Mouse (Mus musculus) stomach, embryonic 14.5 days (tissue): ENCODE results near the gene Fam163a. TPM values are rescaled to one million over a fixed set of nuclear protein-coding genes. Genes with fewer than 3 reads are reported as not detected.

Experiments used
- ATAC-seq: fragments of 200-750 bp; cut with Nextera tagmentation; 2 replicates; pipeline ENCODE4 v1.8.0; 2017; ENCODE audit warnings: low read depth, moderate TSS enrichment; ENCODE audit not compliant: insufficient number of reproducible peaks, insufficient read depth, low FRiP score
- H3K27ac ChIP-seq: fragments of 300-500 bp; sonication (generic); 2 replicates; pipeline ENCODE4 v1.5.1; 2014; ENCODE audit warnings: mild to moderate bottlenecking, low read length, moderate library complexity, mixed read lengths
- H3K27me3 ChIP-seq: fragments of 300-500 bp; sonication (generic); 2 replicates; pipeline ENCODE4 v1.6.1; 2014; ENCODE audit warnings: low read length, control low read depth, mixed read lengths; ENCODE audit not compliant: control insufficient read depth, insufficient read depth
- H3K36me3 ChIP-seq: fragments of 300-500 bp; sonication (generic); 2 replicates; pipeline ENCODE4 v1.6.1; 2014; ENCODE audit warnings: mild to moderate bottlenecking, control low read depth, low read length, moderate library complexity, mixed read lengths; ENCODE audit not compliant: control insufficient read depth, insufficient read depth
- H3K4me1 ChIP-seq: fragments of 300-500 bp; sonication (generic); 2 replicates; pipeline ENCODE4 v1.6.1; 2014; ENCODE audit warnings: low read length, control low read depth, mixed read lengths; ENCODE audit not compliant: control insufficient read depth, insufficient read depth
- H3K4me2 ChIP-seq: fragments of 300-500 bp; sonication (generic); replicated peaks from 2 replicates; pipeline ENCODE4 v1.6.1; 2014; ENCODE audit warnings: low read depth, low read length, control low read depth
- H3K4me3 ChIP-seq: fragments of 300-500 bp; sonication (generic); 2 replicates; pipeline ENCODE4 v1.5.1; 2014; ENCODE audit warnings: low read depth, low read length, control low read depth
- H3K9ac ChIP-seq: fragments of 300-500 bp; sonication (generic); replicated peaks from 2 replicates; pipeline ENCODE4 v1.6.1; 2014; ENCODE audit warnings: low read depth, mild to moderate bottlenecking, control low read depth, low read length, moderate library complexity, mixed read lengths
- H3K9me3 ChIP-seq: fragments of 300-500 bp; sonication (generic); 2 replicates; pipeline ENCODE4 v1.6.1; 2016; ENCODE audit warnings: low read depth, low read length, control low read depth; ENCODE audit not compliant: control insufficient read depth
- WGBS: fragments of 180-500 bp; shearing (Covaris S2); extraction: QIAGEN DNeasy Blood & Tissue Kit; methylation state at CpG from one replicate; pipeline ENCODE4 v1.1.7; 2014; 5-methylcytosine and 5-hydroxymethylcytosine counted together
- polyA plus RNA-seq: library from polyadenylated mRNA; unstranded; fragments of >200 nt; fragmentation: Nextera tagmentation; extraction: Ambion mirVana; gene quantifications from 2 replicates; pipeline ENCODE4 v1.2.1, GENCODE M21; 2014

Gene Fam163a
- polyA plus RNA-seq, 1 experiment from 2014 or later, result 6.1 TPM

DNA sequence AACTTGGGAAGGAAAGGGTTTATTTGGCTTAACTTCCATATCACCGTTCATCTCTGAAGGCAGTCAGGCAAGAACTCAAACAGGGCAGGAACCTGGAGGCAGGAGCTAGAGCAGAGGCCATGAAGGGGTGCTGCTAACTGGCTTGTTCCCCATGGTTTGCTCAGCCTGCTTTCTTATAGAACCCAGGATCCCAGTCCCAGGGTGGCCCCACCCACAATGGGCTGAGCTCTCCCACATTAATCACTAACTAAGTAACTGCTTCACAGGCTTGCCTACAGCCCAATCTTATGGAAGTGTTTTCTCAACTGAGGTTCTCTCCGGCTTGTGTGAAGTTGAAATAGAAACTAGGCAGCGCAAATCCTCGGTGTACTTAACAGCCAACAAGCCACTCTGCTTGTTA, 23.9 kb upstream of the Fam163a start:
- no peak overlapping the region for H3K27ac ChIP-seq
- H3K36me3 ChIP-seq, result no peaks in the 10 kb centered on the region
- no peaks in the 10 kb centered on the region for H3K27me3 ChIP-seq
- H3K9ac ChIP-seq, result 0 out of 2 replicates have a peak overlapping the region, but pooled peaks have one; percentile 10
- 74% methylated on average over 4 of the region's 4 CpGs for WGBS
- no peaks in the 10 kb centered on the region for H3K9me3 ChIP-seq
- H3K4me2 ChIP-seq, result no peak overlapping the region
- H3K4me1 ChIP-seq, result peaks cover 5% of the 10 kb centered on the region; the same call in 1 of the 2 replicates
- ATAC-seq, result no peak
- no peak overlapping the region for H3K4me3 ChIP-seq

DNA sequence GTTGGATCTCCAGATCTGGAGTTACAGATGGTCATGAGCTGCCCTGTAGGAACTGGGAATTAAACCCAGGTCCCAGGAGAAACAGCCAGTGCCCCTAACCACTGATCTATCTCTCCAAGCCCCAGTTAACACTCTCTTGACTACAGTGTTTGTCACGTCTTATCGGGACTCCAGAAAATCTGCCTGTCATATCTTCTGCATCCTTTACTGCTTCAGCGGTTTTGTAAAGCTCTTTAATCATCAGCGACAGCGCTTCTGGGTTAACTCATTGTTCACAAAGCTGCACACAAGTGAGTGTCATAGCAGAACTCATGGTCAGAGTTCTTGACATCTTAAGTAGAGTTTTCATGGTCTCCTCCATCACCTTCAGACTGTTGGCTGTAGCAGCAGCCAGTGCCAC, 22.1 kb upstream of the Fam163a start:
- H3K9ac ChIP-seq, result no peak overlapping the region
- no peaks in the 10 kb centered on the region for H3K9me3 ChIP-seq
- no peaks in the 10 kb centered on the region for H3K36me3 ChIP-seq
- whole genome bisulfite sequencing, result 63% methylated on average over 5 of the region's 5 CpGs
- no peak overlapping the region for H3K4me2 ChIP-seq
- H3K27me3 ChIP-seq, result no peaks in the 10 kb centered on the region
- peaks cover 8% of the 10 kb centered on the region for H3K4me1 ChIP-seq
- no peak overlapping the region for H3K27ac ChIP-seq
- ATAC-seq, result no peak
- H3K4me3 ChIP-seq, result no peak overlapping the region

DNA sequence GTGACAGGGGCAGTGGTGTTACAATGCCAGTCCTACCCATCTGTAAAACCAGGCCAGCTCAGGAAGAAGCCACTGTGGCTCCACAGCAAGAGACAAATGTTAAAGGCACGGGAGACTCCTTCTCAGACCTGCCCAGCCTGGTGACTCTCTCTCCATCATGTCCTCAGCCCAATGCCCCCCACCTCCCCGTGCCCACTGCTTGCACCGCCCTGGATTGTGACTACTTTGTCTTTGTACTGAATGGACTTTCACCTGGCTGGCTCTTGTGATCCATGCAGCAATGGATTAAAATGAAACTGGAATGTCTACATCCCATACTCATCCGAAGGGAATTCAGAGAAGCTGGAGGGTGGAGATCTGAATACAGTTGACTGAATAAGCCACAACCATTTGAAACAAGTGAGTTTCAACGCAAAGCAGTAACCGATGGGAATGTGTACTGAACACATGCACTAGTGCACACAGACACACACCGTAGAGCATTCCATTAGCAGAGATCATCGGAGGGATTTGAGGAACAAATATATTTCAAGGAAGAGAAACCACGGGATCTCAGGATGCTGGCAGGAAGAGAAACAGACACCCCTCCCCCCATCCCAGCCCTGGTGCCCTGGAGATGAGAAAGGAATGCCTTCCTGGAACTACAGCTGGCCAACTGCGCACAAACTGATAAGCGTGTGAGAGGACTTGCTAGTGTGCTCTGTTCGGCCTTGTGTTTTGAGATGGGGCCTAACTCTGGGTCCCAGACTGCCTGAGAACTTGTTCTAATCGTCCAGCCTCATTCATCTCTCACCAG, 17.6 kb upstream of the Fam163a start:
- Histone ChIP-seq H3K36me3 (no peaks in the 10 kb centered on the region), H3K4me3 (no peak overlapping the region), H3K9me3 (no peaks in the 10 kb centered on the region), H3K4me2 (no peak overlapping the region), H3K9ac (no peak overlapping the region), H3K27ac (no peak overlapping the region), H3K4me1 (peaks cover 10% of the 10 kb centered on the region), H3K27me3 (no peaks in the 10 kb centered on the region)
- peak; percentile 77; the same call in 1 of the 2 replicates for ATAC-seq
- WGBS, result 48% methylated on average over 13 of the region's 13 CpGs

DNA sequence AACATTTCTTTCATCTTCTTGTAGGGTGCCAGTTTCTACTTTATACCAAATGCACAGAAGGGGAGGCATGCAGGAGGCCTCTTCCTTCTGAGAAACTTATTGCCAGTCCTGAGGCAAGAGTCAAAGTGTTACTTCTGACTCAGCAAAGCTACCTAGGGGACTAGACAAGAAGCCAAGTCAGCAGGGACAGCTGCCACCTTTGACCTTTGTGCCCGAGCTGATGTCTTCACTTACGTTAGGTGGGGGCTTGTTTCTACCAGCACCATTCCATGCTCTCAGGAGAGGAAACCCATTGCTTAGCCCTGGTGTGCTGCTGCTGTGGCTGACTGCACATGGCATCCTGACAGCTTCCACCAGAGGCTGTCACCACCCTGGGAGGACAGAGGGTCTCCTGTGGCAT, 16.5 kb upstream of the Fam163a start:
- Histone ChIP-seq H3K9ac (no peak overlapping the region), H3K4me3 (no peak overlapping the region), H3K4me2 (no peak overlapping the region), H3K4me1 (peaks cover 10% of the 10 kb centered on the region), H3K27me3 (no peaks in the 10 kb centered on the region), H3K36me3 (no peaks in the 10 kb centered on the region), H3K27ac (no peak overlapping the region), H3K9me3 (no peaks in the 10 kb centered on the region)
- ATAC-seq, result no peak
- WGBS, result 74% methylated on average over 2 of the region's 2 CpGs

DNA sequence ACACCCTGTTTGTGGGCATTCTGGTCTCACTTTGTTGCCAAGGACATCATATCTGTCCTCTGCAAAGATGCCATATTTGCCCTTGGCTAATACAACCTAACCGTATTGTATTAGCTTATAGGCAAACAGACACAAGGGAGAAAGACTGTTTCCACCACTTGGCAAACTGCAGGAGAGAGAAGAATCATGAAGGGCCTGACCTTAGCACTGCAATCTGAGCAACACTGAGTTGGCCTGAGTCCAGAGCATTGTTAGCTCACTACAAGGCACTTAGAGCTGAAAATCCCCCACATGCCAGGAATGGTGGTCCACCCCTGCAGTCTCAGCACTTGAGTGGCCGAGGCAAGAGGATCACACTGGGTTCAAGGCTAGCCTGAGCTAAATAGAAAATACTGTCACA, 13.7 kb upstream of the Fam163a start:
- H3K9ac ChIP-seq, result no peak overlapping the region
- H3K4me2 ChIP-seq, result no peak overlapping the region
- H3K27me3 ChIP-seq, result no peaks in the 10 kb centered on the region
- no peak overlapping the region for H3K27ac ChIP-seq
- no peaks in the 10 kb centered on the region for H3K9me3 ChIP-seq
- no peak overlapping the region for H3K4me3 ChIP-seq
- WGBS, result 65% methylated on average over 2 of the region's 2 CpGs
- H3K4me1 ChIP-seq, result peaks cover 10% of the 10 kb centered on the region
- H3K36me3 ChIP-seq, result no peaks in the 10 kb centered on the region
- no peak for ATAC-seq

DNA sequence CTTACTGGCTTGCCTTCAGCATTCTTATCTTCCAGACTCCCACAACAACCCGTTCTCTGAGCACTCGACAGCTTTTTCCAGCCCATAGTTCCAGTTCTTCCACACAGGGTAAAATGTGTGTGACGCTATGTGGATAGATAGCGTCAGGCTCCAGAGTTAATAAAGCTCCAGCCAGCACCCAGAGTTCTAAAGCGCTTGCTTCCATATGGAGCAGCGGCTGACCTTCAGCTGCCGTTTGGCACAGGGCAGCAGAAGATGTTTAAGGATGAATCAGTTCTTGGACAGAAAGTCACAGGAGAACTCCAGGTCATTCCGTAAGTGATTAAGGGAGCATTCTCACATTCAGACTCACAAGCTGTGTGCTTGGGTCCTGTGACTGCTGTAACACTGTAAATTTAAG, 13.1 kb upstream of the Fam163a start:
- Histone ChIP-seq H3K27me3 (no peaks in the 10 kb centered on the region), H3K36me3 (no peaks in the 10 kb centered on the region), H3K9me3 (no peaks in the 10 kb centered on the region), H3K27ac (no peak overlapping the region), H3K9ac (no peak overlapping the region), H3K4me2 (no peak overlapping the region), H3K4me3 (no peak overlapping the region), H3K4me1 (peaks cover 10% of the 10 kb centered on the region)
- 61% methylated on average over 8 of the region's 8 CpGs for WGBS
- ATAC-seq, result no peak

DNA sequence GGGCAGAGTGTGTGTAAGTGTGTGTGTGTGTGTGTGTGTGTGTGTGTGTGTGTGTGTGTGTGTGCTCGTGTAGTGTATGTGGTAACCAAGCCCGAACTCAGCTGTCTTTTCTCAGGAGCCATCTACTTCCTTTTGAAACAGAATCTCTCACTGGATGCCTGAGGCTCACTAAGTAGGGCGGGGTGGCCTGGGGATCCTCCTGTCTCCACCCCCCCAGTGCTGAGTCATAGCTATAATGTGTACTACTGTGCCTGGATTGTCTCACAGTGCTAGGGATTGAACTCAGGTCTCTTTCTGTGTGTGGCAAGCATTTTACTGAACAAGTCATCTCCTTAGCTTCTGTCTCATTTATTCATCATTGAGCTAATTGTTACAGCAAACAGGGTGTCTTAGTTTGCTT, 12.6 kb upstream of the Fam163a start:
- Histone ChIP-seq H3K27me3 (no peaks in the 10 kb centered on the region), H3K4me2 (no peak overlapping the region), H3K36me3 (no peaks in the 10 kb centered on the region), H3K27ac (no peak overlapping the region), H3K4me3 (no peak overlapping the region), H3K9me3 (no peaks in the 10 kb centered on the region), H3K4me1 (peaks cover 7% of the 10 kb centered on the region; the same call in 1 of the 2 replicates), H3K9ac (no peak overlapping the region)
- 48% methylated on average over 3 of the region's 3 CpGs for WGBS
- ATAC-seq, result peak; percentile 85; the same call in 1 of the 2 replicates

DNA sequence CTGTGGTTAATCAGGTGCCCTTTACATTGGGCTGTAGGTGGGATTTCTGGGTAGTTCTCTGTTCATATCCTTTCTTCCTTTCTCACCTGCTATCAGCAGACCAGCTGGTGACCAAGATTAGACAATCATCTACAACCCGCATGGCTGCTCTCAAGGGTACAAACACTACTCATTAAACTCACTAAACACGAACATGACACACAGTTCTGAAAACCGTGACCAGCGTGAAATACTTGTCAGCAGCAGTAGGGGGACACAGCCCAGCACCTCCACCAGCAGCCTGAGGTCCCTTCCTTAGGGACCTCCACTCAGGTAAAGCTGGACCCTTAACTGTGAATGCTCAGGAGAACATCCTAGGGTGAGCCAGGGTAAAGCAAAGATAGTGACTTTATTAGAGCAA, 11.4 kb upstream of the Fam163a start:
- no peak overlapping the region for H3K9ac ChIP-seq
- WGBS, result 69% methylated on average over 4 of the region's 4 CpGs
- H3K4me3 ChIP-seq, result no peak overlapping the region
- no peak overlapping the region for H3K4me2 ChIP-seq
- ATAC-seq, result no peak
- H3K27me3 ChIP-seq, result no peaks in the 10 kb centered on the region
- H3K4me1 ChIP-seq, result peaks cover 7% of the 10 kb centered on the region; the same call in 1 of the 2 replicates
- H3K27ac ChIP-seq, result no peak overlapping the region
- H3K9me3 ChIP-seq, result no peaks in the 10 kb centered on the region
- no peaks in the 10 kb centered on the region for H3K36me3 ChIP-seq

DNA sequence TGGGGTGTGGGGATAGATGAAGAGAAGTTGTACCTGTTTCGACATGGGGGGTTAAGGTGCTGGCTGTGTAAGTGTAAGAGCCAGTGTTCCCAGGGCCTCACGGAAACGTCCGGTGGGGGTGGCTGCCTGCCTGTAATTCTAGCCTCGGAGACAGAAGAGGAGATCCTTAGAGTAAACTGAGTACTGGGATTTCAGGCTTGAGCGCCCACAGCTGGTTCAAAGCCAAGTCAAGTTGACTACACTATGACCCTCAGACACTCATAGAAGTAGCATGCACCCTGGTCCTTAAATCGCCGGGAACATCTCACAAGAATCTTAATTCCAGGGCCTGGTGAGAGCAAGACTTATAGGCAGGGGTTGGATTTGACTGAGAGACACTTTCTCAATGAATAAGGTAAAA, 9.8 kb upstream of the Fam163a start:
- no peak overlapping the region for H3K27ac ChIP-seq
- no peak overlapping the region for H3K9ac ChIP-seq
- H3K4me2 ChIP-seq, result no peak overlapping the region
- 76% methylated on average over 8 of the region's 8 CpGs for WGBS
- ATAC-seq, result no peak
- H3K4me3 ChIP-seq, result no peak overlapping the region
- no peaks in the 10 kb centered on the region for H3K9me3 ChIP-seq
- no peaks in the 10 kb centered on the region for H3K36me3 ChIP-seq
- peaks cover 7% of the 10 kb centered on the region; the same call in 1 of the 2 replicates for H3K4me1 ChIP-seq
- no peaks in the 10 kb centered on the region for H3K27me3 ChIP-seq
